Mouse (Mus musculus) heart, embryonic 12.5 days (tissue): ENCODE data around the gene Cbln3. TPM values are rescaled to one million over a fixed set of nuclear protein-coding genes. Genes with fewer than 3 reads are reported as not detected.
A peak's percentile ranks its signal among the peaks of the same experiment; 100 is the strongest.

Experiments used
- ATAC-seq: fragments of 200-750 bp; cut with Nextera tagmentation; 2 replicates; pipeline ENCODE4 v1.8.0; 2017; ENCODE audit warnings: moderate TSS enrichment, moderate library complexity; ENCODE audit not compliant: insufficient number of reproducible peaks, low FRiP score
- H3K27ac ChIP-seq: fragments of 300-500 bp; sonication (generic); 2 replicates; pipeline ENCODE4 v1.5.1; 2016; ENCODE audit warnings: mild to moderate bottlenecking, moderate library complexity; ENCODE audit not compliant: poor library complexity, severe bottlenecking
- H3K27me3 ChIP-seq: fragments of 300-500 bp; sonication (generic); replicated peaks from 2 replicates; pipeline ENCODE4 v1.6.1; 2016; ENCODE audit warnings: mild to moderate bottlenecking, moderate library complexity
- H3K36me3 ChIP-seq: fragments of 300-500 bp; sonication (generic); 2 replicates; pipeline ENCODE4 v1.6.1; 2016; ENCODE audit warnings: mild to moderate bottlenecking, moderate library complexity
- H3K4me1 ChIP-seq: fragments of 300-500 bp; sonication (generic); replicated peaks from 2 replicates; pipeline ENCODE4 v1.6.1; 2016; ENCODE audit warnings: mild to moderate bottlenecking
- H3K4me2 ChIP-seq: fragments of 300-500 bp; sonication (generic); 2 replicates; pipeline ENCODE4 v1.6.1; 2016; ENCODE audit warnings: mild to moderate bottlenecking, moderate library complexity
- H3K4me3 ChIP-seq: fragments of 300-500 bp; sonication (generic); 2 replicates; pipeline ENCODE4 v1.5.1; 2016; ENCODE audit warnings: mild to moderate bottlenecking
- H3K9ac ChIP-seq: fragments of 300-500 bp; sonication (generic); 2 replicates; pipeline ENCODE4 v1.6.1; 2016; ENCODE audit warnings: mild to moderate bottlenecking, moderate library complexity
- H3K9me3 ChIP-seq: fragments of 300-500 bp; sonication (generic); replicated peaks from 2 replicates; pipeline ENCODE4 v1.6.1; 2016; ENCODE audit warnings: mild to moderate bottlenecking, moderate library complexity
- WGBS: fragments of 180-500 bp; shearing (Covaris S2); methylation state at CpG from one replicate; pipeline ENCODE4 v1.1.7; 2016; 5-methylcytosine and 5-hydroxymethylcytosine counted together
- polyA plus RNA-seq: library from polyadenylated mRNA; unstranded; fragments of >200 nt; fragmentation: Nextera tagmentation; extraction: Ambion mirVana; gene quantifications from 2 replicates; pipeline ENCODE4 v1.2.1, GENCODE M21; 2016

Cbln3 gene
- 0.32 and 0.57 TPM in 2 replicates for polyA plus RNA-seq

GRCm38 (mm10) chr14:55884166-55884565, at the start of gene Cbln3:
Gene Cbln3 (minus strand): TSS chr14:55884392.
- WGBS = 28% methylated on average over 4 of the region's 4 CpGs
- Histone ChIP-seq H3K9me3 (no peaks in the 10 kb centered on the region), H3K4me1 (peaks cover 33% of the 10 kb centered on the region), H3K9ac (peak within 1 kb of the TSS; percentile 87), H3K36me3 (peaks cover 27% of the 10 kb centered on the region), H3K4me3 (peak within 1 kb of the TSS; percentile 74), H3K4me2 (peak within 1 kb of the TSS; percentile 93), H3K27me3 (no peaks in the 10 kb centered on the region), H3K27ac (peak within 1 kb of the TSS; percentile 93)
- ATAC-seq = peak; percentile 22; the same call in 1 of the 2 replicates

GRCm38 (mm10) chr14:55933586-55933985, 49.4 kb upstream of the Cbln3 start:
- peak; percentile 53 for ATAC-seq
- Histone ChIP-seq H3K4me3 (no peak overlapping the region), H3K4me1 (0 out of 2 replicates have a peak, but pooled peaks cover 6% of the 10 kb centered on the region), H3K9ac (no peak overlapping the region), H3K9me3 (0 out of 2 replicates have a peak, but pooled peaks cover 6% of the 10 kb centered on the region), H3K4me2 (no peak overlapping the region), H3K27ac (no peak overlapping the region), H3K27me3 (no peaks in the 10 kb centered on the region), H3K36me3 (no peaks in the 10 kb centered on the region)
- WGBS = 29% methylated on average over 7 of the region's 7 CpGs

GRCm38 (mm10) chr14:55929263-55929997, 45.2 kb upstream of the Cbln3 start:
- 43% methylated on average over 12 of the region's 12 CpGs for WGBS

GRCm38 (mm10) chr14:55926847-55927246, 42.7 kb upstream of the Cbln3 start:
- no peak overlapping the region for H3K4me2 ChIP-seq
- no peaks in the 10 kb centered on the region for H3K27me3 ChIP-seq
- ATAC-seq = no peak
- no peaks in the 10 kb centered on the region for H3K36me3 ChIP-seq
- H3K27ac ChIP-seq = no peak overlapping the region
- H3K9me3 ChIP-seq = 0 out of 2 replicates have a peak, but pooled peaks cover 6% of the 10 kb centered on the region
- no peak overlapping the region for H3K9ac ChIP-seq
- 75% methylated on average over 4 of the region's 4 CpGs for WGBS
- no peak overlapping the region for H3K4me3 ChIP-seq
- peaks cover 14% of the 10 kb centered on the region for H3K4me1 ChIP-seq

More at GRCm38 (mm10) chr14:55929263-55929997, 45.2 kb upstream of the Cbln3 start:
- H3K4me3 ChIP-seq = no peak overlapping the region
- H3K9me3 ChIP-seq = 0 out of 2 replicates have a peak, but pooled peaks cover 6% of the 10 kb centered on the region
- H3K27me3 ChIP-seq = no peaks in the 10 kb centered on the region
- ATAC-seq = no peak
- H3K4me2 ChIP-seq = no peak overlapping the region
- H3K36me3 ChIP-seq = no peaks in the 10 kb centered on the region
- H3K27ac ChIP-seq = no peak overlapping the region
- no peak overlapping the region for H3K9ac ChIP-seq
- H3K4me1 ChIP-seq = 0 out of 2 replicates have a peak, but pooled peaks cover 6% of the 10 kb centered on the region

GRCm38 (mm10) chr14:55922475-55923232, 38.5 kb upstream of the Cbln3 start:
- 12% methylated on average over 7 of the region's 7 CpGs for WGBS
- Histone ChIP-seq H3K4me3 (no peak overlapping the region), H3K9ac (peak overlapping the region; percentile 39; the same call in 1 of the 2 replicates), H3K36me3 (no peaks in the 10 kb centered on the region), H3K27me3 (no peaks in the 10 kb centered on the region), H3K9me3 (no peaks in the 10 kb centered on the region), H3K27ac (peak overlapping the region; percentile 23; the same call in 1 of the 2 replicates), H3K4me2 (0 out of 2 replicates have a peak overlapping the region, but pooled peaks have one; percentile 20), H3K4me1 (peaks cover 8% of the 10 kb centered on the region)
- ATAC-seq = no peak; the same call in 1 of the 2 replicates

GRCm38 (mm10) chr14:55918240-55919082, 34.3 kb upstream of the Cbln3 start:
- H3K4me3 ChIP-seq = no peak overlapping the region
- 36% methylated on average over 14 of the region's 14 CpGs for WGBS
- no peaks in the 10 kb centered on the region for H3K27me3 ChIP-seq
- H3K9ac ChIP-seq = peak overlapping the region; percentile 66
- ATAC-seq = no peak
- H3K27ac ChIP-seq = no peak overlapping the region
- peaks cover 8% of the 10 kb centered on the region for H3K4me1 ChIP-seq
- H3K4me2 ChIP-seq = no peak overlapping the region; the same call in 1 of the 2 replicates
- H3K36me3 ChIP-seq = no peaks in the 10 kb centered on the region
- peaks cover 3% of the 10 kb centered on the region; the same call in 1 of the 2 replicates for H3K9me3 ChIP-seq

- no peaks in the 10 kb centered on the region for H3K4me1 ChIP-seq
- no peak for ATAC-seq
- H3K27ac ChIP-seq = no peak overlapping the region
- H3K4me3 ChIP-seq = no peak overlapping the region
- WGBS = 52% methylated on average over 4 of the region's 4 CpGs
- H3K9ac ChIP-seq = no peak overlapping the region
- no peak overlapping the region for H3K4me2 ChIP-seq
- H3K36me3 ChIP-seq = no peaks in the 10 kb centered on the region
- H3K9me3 ChIP-seq = peaks cover 3% of the 10 kb centered on the region; the same call in 1 of the 2 replicates
- H3K27me3 ChIP-seq = no peaks in the 10 kb centered on the region
Measured at GRCm38 (mm10) chr14:55913406-55913805, 29.2 kb upstream of the Cbln3 start.

- Histone ChIP-seq H3K36me3 (no peaks in the 10 kb centered on the region), H3K9me3 (no peaks in the 10 kb centered on the region), H3K27ac (no peak overlapping the region), H3K27me3 (no peaks in the 10 kb centered on the region), H3K9ac (no peak overlapping the region), H3K4me2 (no peak overlapping the region), H3K4me3 (no peak overlapping the region), H3K4me1 (peaks cover 6% of the 10 kb centered on the region; the same call in 1 of the 2 replicates)
- WGBS = 14% methylated on average over 1 of the region's 1 CpGs
- no peak for ATAC-seq
Measured at GRCm38 (mm10) chr14:55905518-55905917, 21.3 kb upstream of the Cbln3 start.

- Histone ChIP-seq H3K4me3 (peak overlapping the region; percentile 51), H3K27ac (peak overlapping the region; percentile 49; the same call in 1 of the 2 replicates), H3K9ac (peak overlapping the region; percentile 72), H3K36me3 (peaks cover 31% of the 10 kb centered on the region), H3K4me1 (peaks cover 15% of the 10 kb centered on the region), H3K27me3 (no peaks in the 10 kb centered on the region), H3K4me2 (peak overlapping the region; percentile 86), H3K9me3 (no peaks in the 10 kb centered on the region)
- 9% methylated on average over 12 of the region's 12 CpGs for WGBS
- ATAC-seq = peak; percentile 13; the same call in 1 of the 2 replicates
Measured at GRCm38 (mm10) chr14:55900414-55900755, 16.2 kb upstream of the Cbln3 start.

- Histone ChIP-seq H3K4me3 (peak within 1 kb of the TSS; percentile 51), H3K4me1 (peaks cover 15% of the 10 kb centered on the region), H3K27me3 (no peaks in the 10 kb centered on the region), H3K27ac (peak within 1 kb of the TSS; percentile 49), H3K9ac (peak within 1 kb of the TSS; percentile 72), H3K9me3 (no peaks in the 10 kb centered on the region), H3K36me3 (peaks cover 36% of the 10 kb centered on the region), H3K4me2 (peak within 1 kb of the TSS; percentile 86)
- 2% methylated on average over 39 of the region's 39 CpGs for WGBS
- peak; percentile 83 for ATAC-seq
Measured at GRCm38 (mm10) chr14:55899701-55900413, 15.7 kb upstream of the Cbln3 start, which contains the start of gene Sdr39u1. Gene Sdr39u1 (minus strand): TSS chr14:55900293.
